Mouse (Mus musculus) heart, embryonic 10.5 days (tissue): ENCODE measurements at regions not wholly inside any gene's neighbourhood (a gene's known extent, or its start where the extent isn't known, plus 50 kb on each side); places are given as distances from the start of the nearest gene placed in this dataset.

Source experiments
- DNase-seq: peaks from one replicate; pipeline ENCODE4 v3.0.0-alpha.2; 2017; ENCODE audit warnings: low spot score
- H3K27ac ChIP-seq: fragments of 300-500 bp; sonication (generic); 2 replicates; pipeline ENCODE4 v1.5.1; 2016; ENCODE audit warnings: mild to moderate bottlenecking
- H3K27me3 ChIP-seq: fragments of 300-500 bp; sonication (generic); 2 replicates; pipeline ENCODE4 v1.6.1; 2016; ENCODE audit warnings: mild to moderate bottlenecking; ENCODE audit not compliant: poor library complexity, insufficient read depth, severe bottlenecking
- H3K36me3 ChIP-seq: fragments of 300-500 bp; sonication (generic); 2 replicates; pipeline ENCODE4 v1.6.1; 2016; ENCODE audit warnings: mild to moderate bottlenecking, moderate library complexity
- H3K4me1 ChIP-seq: fragments of 300-500 bp; sonication (generic); 2 replicates; pipeline ENCODE4 v1.6.1; 2016; ENCODE audit warnings: mild to moderate bottlenecking
- H3K4me3 ChIP-seq: fragments of 300-500 bp; sonication (generic); 2 replicates; pipeline ENCODE4 v1.5.1; 2016; ENCODE audit warnings: mild to moderate bottlenecking, moderate library complexity
- H3K9me3 ChIP-seq: fragments of 300-500 bp; sonication (generic); 2 replicates; pipeline ENCODE4 v1.6.1; 2016; ENCODE audit warnings: mild to moderate bottlenecking, moderate library complexity
- WGBS: fragments of 180-500 bp; shearing (Covaris S2); methylation state at CpG from one replicate; pipeline ENCODE4 v1.1.7; 2016; 5-methylcytosine and 5-hydroxymethylcytosine counted together

DNA sequence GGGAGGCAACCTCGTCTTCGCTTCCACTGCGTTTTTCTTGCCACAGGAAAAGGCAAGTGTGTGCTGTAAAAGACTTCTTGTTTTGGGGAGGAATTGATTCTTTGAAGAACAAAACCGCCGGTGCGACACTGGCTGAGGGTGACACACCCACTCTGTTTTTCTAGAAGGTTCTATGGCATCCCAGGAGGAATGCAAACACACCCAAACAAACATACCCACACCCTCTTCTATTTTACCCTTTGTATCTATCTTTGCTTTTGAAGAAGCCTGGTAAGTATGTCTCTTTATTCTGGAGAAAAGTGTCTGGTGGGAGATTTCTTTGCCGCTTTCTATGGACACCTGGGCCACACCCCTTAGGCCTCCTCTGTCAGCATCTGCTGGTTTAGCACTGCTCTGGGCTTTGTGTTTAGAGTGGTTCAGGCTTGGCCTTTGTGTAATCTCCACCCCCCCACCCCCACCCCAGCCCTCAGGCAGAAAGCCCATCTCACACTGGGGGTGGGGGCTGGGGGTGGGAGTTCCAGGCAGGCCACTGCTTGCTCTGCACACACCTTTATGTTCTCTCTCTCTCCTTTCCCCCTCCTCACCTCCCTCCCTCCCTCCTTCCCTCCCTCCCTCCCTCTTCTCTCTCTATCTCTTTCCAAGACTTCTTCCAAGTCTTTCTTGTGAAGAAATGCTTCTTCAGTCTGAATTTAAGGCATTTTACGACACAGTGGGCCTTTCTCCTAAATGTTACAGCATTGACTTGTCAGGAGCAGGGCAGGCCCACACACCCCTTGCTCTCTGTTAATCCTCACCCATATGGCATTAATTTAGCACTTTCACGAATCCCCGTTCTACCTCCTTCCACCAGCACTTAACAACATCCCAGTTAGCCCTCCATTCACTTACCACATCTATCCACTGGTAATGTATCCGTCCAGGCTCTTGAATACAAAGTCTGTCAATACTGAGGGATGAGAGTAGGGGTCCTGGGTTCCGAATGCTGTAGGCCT lies 83.2 kb upstream of the Cops8 start:
- no peaks in the 10 kb centered on the region for H3K36me3 ChIP-seq
- H3K4me3 ChIP-seq = no peak overlapping the region
- H3K27me3 ChIP-seq = peaks cover 5% of the 10 kb centered on the region; the same call in 1 of the 2 replicates
- peak overlapping the region; percentile 42; the same call in 1 of the 2 replicates for H3K27ac ChIP-seq
- no peak for DNase-seq
- H3K4me1 ChIP-seq = peaks cover 9% of the 10 kb centered on the region; the same call in 1 of the 2 replicates
- WGBS = 63% methylated on average over 12 of the region's 12 CpGs
- H3K9me3 ChIP-seq = no peaks in the 10 kb centered on the region

DNA sequence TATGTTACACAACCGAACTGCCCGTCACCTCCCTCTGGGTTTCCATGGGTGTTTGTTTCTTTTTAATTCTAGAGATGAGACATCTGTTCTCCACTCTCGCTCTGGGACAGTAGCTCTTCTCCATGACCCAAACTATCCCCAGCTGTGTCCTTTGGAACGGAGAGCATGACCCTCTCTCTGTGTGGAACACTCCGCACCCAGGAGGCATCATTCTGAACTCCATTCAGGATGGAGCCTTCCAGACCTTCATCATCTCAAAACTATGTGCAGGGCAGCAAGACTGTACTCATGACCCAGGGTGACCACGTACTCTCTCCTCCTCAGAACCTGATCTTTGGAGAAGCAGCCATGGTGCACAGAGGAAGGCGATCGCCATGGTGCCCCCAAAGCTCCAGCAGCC lies 80.5 kb upstream of the Cops8 start:
- WGBS = 78% methylated on average over 8 of the region's 8 CpGs
- Histone ChIP-seq H3K27me3 (peaks cover 5% of the 10 kb centered on the region; the same call in 1 of the 2 replicates), H3K4me3 (no peak overlapping the region), H3K36me3 (no peaks in the 10 kb centered on the region), H3K4me1 (peaks cover 12% of the 10 kb centered on the region; the same call in 1 of the 2 replicates), H3K9me3 (no peaks in the 10 kb centered on the region), H3K27ac (no peak overlapping the region)
- DNase-seq = no peak

DNA sequence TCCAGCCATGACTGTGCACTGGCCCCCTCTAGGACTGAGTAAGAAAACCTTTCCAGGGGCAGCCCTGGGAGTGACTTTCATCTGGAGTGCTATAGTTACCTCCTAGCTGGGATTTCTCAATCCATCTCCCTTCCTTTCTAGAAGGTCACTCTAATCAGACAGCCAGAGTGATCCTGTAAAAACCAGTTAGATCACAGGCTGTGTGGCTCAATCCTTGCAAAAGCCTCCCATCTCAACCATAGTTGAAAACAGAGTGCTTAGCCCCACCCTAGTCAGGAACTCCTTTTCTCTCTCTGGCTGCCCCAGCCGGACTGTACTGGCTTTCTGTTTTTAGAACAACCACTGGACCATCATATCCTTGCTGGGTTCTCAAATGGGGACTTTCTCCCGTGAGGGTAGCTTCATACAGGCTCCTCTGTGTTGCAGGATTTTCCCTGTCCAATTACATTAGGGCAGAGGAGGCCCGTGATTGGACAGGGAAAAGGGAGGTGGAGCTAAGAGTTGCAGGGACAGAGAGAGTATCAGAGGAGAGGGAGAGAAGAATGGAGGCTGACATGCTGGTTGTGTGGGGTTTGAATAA lies 78.0 kb upstream of the Cops8 start:
- H3K36me3 ChIP-seq = no peaks in the 10 kb centered on the region
- WGBS = 24% methylated on average over 3 of the region's 3 CpGs

GRCm38 (mm10) chr1:90526311-90526710 lies 76.5 kb upstream of the Cops8 start:
- no peaks in the 10 kb centered on the region for H3K27me3 ChIP-seq
- H3K27ac ChIP-seq = no peak overlapping the region
- H3K36me3 ChIP-seq = no peaks in the 10 kb centered on the region
- H3K9me3 ChIP-seq = no peaks in the 10 kb centered on the region
- peaks cover 3% of the 10 kb centered on the region; the same call in 1 of the 2 replicates for H3K4me1 ChIP-seq
- no peak overlapping the region for H3K4me3 ChIP-seq
- no peak for DNase-seq
- 78% methylated on average over 7 of the region's 7 CpGs for WGBS

More for the DNA sequence above, 78.0 kb upstream of the Cops8 start:
- Histone ChIP-seq H3K27ac (0 out of 2 replicates have a peak overlapping the region, but pooled peaks have one; percentile 17), H3K4me1 (peaks cover 8% of the 10 kb centered on the region; the same call in 1 of the 2 replicates), H3K27me3 (peaks cover 5% of the 10 kb centered on the region; the same call in 1 of the 2 replicates), H3K4me3 (no peak overlapping the region), H3K9me3 (no peaks in the 10 kb centered on the region)
- no peak for DNase-seq

DNA sequence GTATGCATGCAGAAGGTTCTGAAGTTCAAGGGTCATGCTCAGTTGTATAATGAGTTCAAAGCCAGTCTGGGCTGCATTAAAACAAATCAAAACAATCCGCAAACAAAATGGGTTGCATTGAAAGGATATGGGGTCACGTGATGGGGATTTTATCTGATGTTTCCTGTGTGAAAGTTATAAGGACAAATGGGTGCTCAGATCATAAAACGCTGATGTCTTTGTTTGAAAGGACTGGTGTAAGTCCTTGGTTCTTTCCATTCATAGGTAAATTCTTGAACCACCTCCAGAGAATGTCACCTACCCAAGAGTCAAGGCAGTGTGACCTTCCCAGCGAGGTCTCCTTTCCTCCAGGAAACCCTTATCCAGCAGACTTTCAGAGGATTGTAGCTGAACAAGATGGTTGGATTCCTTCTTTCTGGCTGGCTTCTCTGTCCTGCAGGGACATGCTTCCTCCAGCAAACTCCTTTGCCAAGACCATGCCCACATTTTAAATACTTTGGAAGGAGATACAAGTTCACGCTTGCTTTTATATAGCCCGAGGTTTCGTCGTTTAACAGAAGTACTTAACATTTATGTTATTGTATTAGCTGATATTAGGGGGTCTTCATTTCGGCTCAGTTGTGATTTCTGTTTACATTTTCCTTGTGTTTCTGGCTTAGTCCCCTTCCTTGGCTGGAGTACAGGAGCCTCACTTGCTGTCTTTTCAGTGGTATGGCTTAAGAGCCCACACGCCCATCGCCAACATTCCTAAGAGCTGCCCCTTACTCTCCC lies 74.6 kb upstream of the Cops8 start:
- no peaks in the 10 kb centered on the region for H3K9me3 ChIP-seq
- no peak overlapping the region for H3K27ac ChIP-seq
- WGBS = 80% methylated on average over 11 of the region's 11 CpGs
- H3K4me3 ChIP-seq = no peak overlapping the region
- H3K36me3 ChIP-seq = no peaks in the 10 kb centered on the region
- no peaks in the 10 kb centered on the region for H3K27me3 ChIP-seq
- peaks cover 3% of the 10 kb centered on the region; the same call in 1 of the 2 replicates for H3K4me1 ChIP-seq
- no peak for DNase-seq

- DNase-seq = no peak
- WGBS = 88% methylated on average over 6 of the region's 6 CpGs
- Histone ChIP-seq H3K27ac (no peak overlapping the region), H3K9me3 (no peaks in the 10 kb centered on the region), H3K4me1 (no peaks in the 10 kb centered on the region), H3K4me3 (no peak overlapping the region), H3K27me3 (no peaks in the 10 kb centered on the region), H3K36me3 (no peaks in the 10 kb centered on the region)
These were observed 69.3 kb upstream of the Cops8 start for GRCm38 (mm10) chr1:90533481-90533880.

- H3K9me3 ChIP-seq = no peaks in the 10 kb centered on the region
- H3K4me3 ChIP-seq = no peak overlapping the region
- no peaks in the 10 kb centered on the region for H3K36me3 ChIP-seq
- no peaks in the 10 kb centered on the region for H3K4me1 ChIP-seq
- DNase-seq = no peak
- H3K27ac ChIP-seq = no peak overlapping the region
- no peaks in the 10 kb centered on the region for H3K27me3 ChIP-seq
These were observed 66.7 kb upstream of the Cops8 start for GRCm38 (mm10) chr1:90536105-90536504.

DNA sequence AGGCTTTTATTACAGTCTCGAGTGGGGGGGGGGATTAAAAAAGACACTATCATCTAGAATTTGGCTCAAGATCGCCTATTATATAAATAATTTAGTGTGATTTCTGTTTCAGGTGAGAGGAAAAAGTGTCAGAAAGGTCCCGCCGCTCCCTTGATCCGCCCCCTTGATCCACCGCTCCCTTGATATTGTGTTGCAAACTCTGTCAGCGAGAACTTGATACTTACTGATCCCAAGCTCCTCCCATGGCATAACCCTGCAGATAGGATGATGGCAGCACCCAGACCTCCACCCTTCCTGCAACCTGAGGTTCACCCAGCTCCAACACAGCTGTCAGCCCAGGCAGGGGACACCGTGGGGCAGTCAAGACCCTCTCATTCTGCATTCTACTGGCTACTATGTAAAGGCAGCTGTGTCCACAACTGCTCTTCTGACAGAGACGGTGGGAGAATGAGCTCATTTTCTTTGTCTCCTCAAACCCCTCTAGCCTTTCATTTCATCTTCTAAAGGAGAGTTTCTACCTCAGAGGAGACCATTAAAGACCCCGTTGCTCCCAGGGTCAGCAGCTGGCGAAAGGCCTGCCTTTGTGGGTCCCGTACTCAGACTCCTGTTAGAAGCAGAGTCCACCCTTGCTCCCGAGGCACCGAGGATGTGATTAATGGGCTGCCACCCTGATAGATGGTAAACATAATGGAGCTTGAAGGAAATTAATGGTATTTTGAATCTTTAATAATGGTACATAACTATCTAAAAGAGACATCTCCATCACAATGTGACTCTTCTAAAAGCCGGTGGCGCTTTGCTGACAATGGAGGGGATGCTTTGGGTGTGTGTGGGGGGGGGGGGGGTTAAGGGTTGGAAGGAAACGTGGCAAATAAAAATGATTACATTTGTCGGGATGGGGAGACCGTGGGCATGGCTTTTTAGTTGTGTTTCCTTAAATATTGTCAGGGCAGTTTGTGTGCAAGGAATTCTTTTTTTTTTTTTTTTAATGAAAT lies 58.7 kb upstream of the Cops8 start:
- Histone ChIP-seq H3K27me3 (peaks cover 3% of the 10 kb centered on the region; the same call in 1 of the 2 replicates), H3K4me1 (peaks cover 7% of the 10 kb centered on the region; the same call in 1 of the 2 replicates), H3K36me3 (no peaks in the 10 kb centered on the region), H3K27ac (no peak overlapping the region), H3K9me3 (0 out of 2 replicates have a peak, but pooled peaks cover 7% of the 10 kb centered on the region), H3K4me3 (no peak overlapping the region)
- no peak for DNase-seq
- WGBS = 56% methylated on average over 19 of the region's 19 CpGs

- H3K4me3 ChIP-seq = no peak overlapping the region
- 0 out of 2 replicates have a peak, but pooled peaks cover 7% of the 10 kb centered on the region for H3K9me3 ChIP-seq
- peaks cover 3% of the 10 kb centered on the region; the same call in 1 of the 2 replicates for H3K27me3 ChIP-seq
- no peak for DNase-seq
- no peaks in the 10 kb centered on the region for H3K36me3 ChIP-seq
- H3K4me1 ChIP-seq = peaks cover 7% of the 10 kb centered on the region; the same call in 1 of the 2 replicates
- 41% methylated on average over 9 of the region's 9 CpGs for WGBS
- 0 out of 2 replicates have a peak overlapping the region, but pooled peaks have one; percentile 16 for H3K27ac ChIP-seq
These were observed 57.8 kb upstream of the Cops8 start for GRCm38 (mm10) chr1:90544821-90545536.

- no peak for DNase-seq
- H3K27ac ChIP-seq = no peak overlapping the region; the same call in 1 of the 2 replicates
- H3K9me3 ChIP-seq = no peaks in the 10 kb centered on the region
- 61% methylated on average over 6 of the region's 6 CpGs for WGBS
- peaks cover 10% of the 10 kb centered on the region for H3K4me1 ChIP-seq
- H3K36me3 ChIP-seq = no peaks in the 10 kb centered on the region
- H3K4me3 ChIP-seq = no peak overlapping the region
- peaks cover 3% of the 10 kb centered on the region; the same call in 1 of the 2 replicates for H3K27me3 ChIP-seq
These were observed 50.1 kb upstream of the Cops8 start for GRCm38 (mm10) chr1:90552644-90553043.
